Mouse (Mus musculus) kidney, adult 2 months (tissue): ENCODE measurements around the gene Donson.

Source experiments
- CTCF ChIP-seq: fragments of 200-500 bp; conservative IDR thresholded peaks from 2 replicates; pipeline ENCODE4 v1.5.1; 2011; ENCODE audit warnings: low read depth, mild to moderate bottlenecking, control low read depth, low read length, moderate library complexity, mixed read lengths; ENCODE audit not compliant: insufficient read depth, insufficient read length
- POLR2A ChIP-seq: fragments of 200-500 bp; IDR thresholded peaks from one replicate; pipeline ENCODE4 v1.6.1; 2011; ENCODE audit warnings: low read depth, low read length, control low read depth

- TF ChIP-seq CTCF (no peak), POLR2A (no peak)
Measured at GRCm38 (mm10) chr16:91674500-91674899, 14.1 kb downstream of the Donson start.
